Comparison of ENCODE assay signal across 29 mouse cellular contexts in genomic region chr3:107823655-107824266, GRCm38 (mm10). TPM values are rescaled to one million over a fixed set of nuclear protein-coding genes. Genes with fewer than 3 reads are reported as not detected.
DNase-seq lines count a peak whose midpoint lies in the region; ATAC-seq and TF ChIP-seq lines count a peak whose summit lies in the region.
"Had no signal": no experiment of that assay in that cellular context is flagged by ENCODE, and none has a peak within 500 bp of the region (broad histone marks: within the 10 kb centered on the region; RNA-seq: fewer than 3 reads in every experiment).

No protein-coding gene starts in this region.

- H3K4me1 ChIP-seq in forebrain, embryonic 16.5 days (replicated peaks; ENCODE audit: control insufficient read depth, insufficient read depth, low read length) = no peaks in the 10 kb centered on the region
- H3K4me1 ChIP-seq in forebrain, embryonic 11.5 days (replicated peaks; ENCODE audit: control insufficient read depth, insufficient read depth, low read length) = no peaks in the 10 kb centered on the region
- H3K4me1 ChIP-seq in ES-E14 (ENCODE audit: control insufficient read depth in 2 of 2, insufficient read depth in 2 of 2, low read length in 2 of 2, poor library complexity in 1 of 2) = peaks cover 0 to 16% of the 10 kb centered on the region in 2 experiments; a peak in 2 of 4 replicates
- H3K4me1 ChIP-seq: forebrain, embryonic 12.5 days; midbrain, embryonic 13.5 days; stomach, embryonic 15.5 days had no signal

- H3K9ac ChIP-seq in forebrain, embryonic 16.5 days (replicated peaks; ENCODE audit: low read depth, low read length) = no peak overlapping the region
- no peak overlapping the region for H3K9ac ChIP-seq in forebrain, embryonic 11.5 days (ENCODE audit: low read length)
- H3K9ac ChIP-seq in ES-E14 (ENCODE audit: insufficient read depth, low read depth, low read length, poor library complexity, severe bottlenecking) = no peak overlapping the region
- H3K9ac ChIP-seq: forebrain, embryonic 12.5 days; intestine, embryonic 15.5 days; midbrain, embryonic 13.5 days; neural tube, embryonic 13.5 days; stomach, embryonic 15.5 days had no signal

- no peaks in the 10 kb centered on the region for H3K27me3 ChIP-seq in forebrain, embryonic 16.5 days (replicated peaks; ENCODE audit: control insufficient read depth, insufficient read depth, low read length)
- H3K27me3 ChIP-seq in forebrain, embryonic 11.5 days (ENCODE audit: control insufficient read depth, insufficient read depth, low read length) = no peaks in the 10 kb centered on the region
- H3K27me3 ChIP-seq: forebrain, embryonic 12.5 days; intestine, embryonic 15.5 days; midbrain, embryonic 13.5 days; neural tube, embryonic 13.5 days; stomach, embryonic 15.5 days had no signal

- no peaks in the 10 kb centered on the region for H3K79me2 ChIP-seq in macrophage (ENCODE audit: inconsistent target)

- ATAC-seq in forebrain, embryonic 16.5 days = 0 out of 2 replicates have a peak, but pooled peaks have one; percentile 18
- no peak for ATAC-seq in forebrain, embryonic 11.5 days (replicated peaks; ENCODE audit: low FRiP score)
- ATAC-seq: hindbrain, embryonic 16.5 days; intestine, embryonic 15.5 days; lung, postnatal 0 days; midbrain, embryonic 13.5 days had no signal

- H3K27ac ChIP-seq in forebrain, embryonic 16.5 days (ENCODE audit: low read length) = no peak overlapping the region
- H3K27ac ChIP-seq in forebrain, embryonic 11.5 days (ENCODE audit: low read depth, low read length) = no peak overlapping the region
- H3K27ac ChIP-seq in ES-E14 (ENCODE audit: insufficient read depth, low read depth, low read length, poor library complexity, severe bottlenecking) (0 out of 2 replicates have a peak overlapping the region, but pooled peaks have one; percentile 3), macrophage (0 out of 2 replicates have a peak overlapping the region, but pooled peaks have one; percentile 8)
- H3K27ac ChIP-seq: forebrain, embryonic 12.5 days; intestine, embryonic 15.5 days; midbrain, embryonic 13.5 days; neural tube, embryonic 13.5 days; stomach, embryonic 15.5 days had no signal

- H3K4me2 ChIP-seq in forebrain, embryonic 16.5 days (ENCODE audit: low read length) = no peak overlapping the region
- no peak overlapping the region for H3K4me2 ChIP-seq in forebrain, embryonic 11.5 days (ENCODE audit: low read depth, low read length, severe bottlenecking)
- H3K4me2 ChIP-seq: forebrain, embryonic 12.5 days; intestine, embryonic 15.5 days; midbrain, embryonic 13.5 days; neural tube, embryonic 13.5 days; stomach, embryonic 15.5 days had no signal

- intact Hi-C loops in left cerebral cortex, postnatal 4 days (cut with DNase I) = no loop called here

- H3K36me3 ChIP-seq in forebrain, embryonic 16.5 days (ENCODE audit: control insufficient read depth, insufficient read depth) = no peaks in the 10 kb centered on the region
- no peaks in the 10 kb centered on the region for H3K36me3 ChIP-seq in forebrain, embryonic 11.5 days (ENCODE audit: control insufficient read depth, insufficient read depth, low read length)
- H3K36me3 ChIP-seq in ES-E14 (ENCODE audit: control insufficient read depth, insufficient read depth, low read length, poor library complexity, severe bottlenecking) (no peaks in the 10 kb centered on the region), macrophage (ENCODE audit: inconsistent target) (no peaks in the 10 kb centered on the region)
- H3K36me3 ChIP-seq: forebrain, embryonic 12.5 days; intestine, embryonic 15.5 days; midbrain, embryonic 13.5 days; neural tube, embryonic 13.5 days; stomach, embryonic 15.5 days had no signal

- 92% methylated on average over 6 of the region's 6 CpGs for WGBS in forebrain, embryonic 16.5 days
- 88% methylated on average over 6 of the region's 6 CpGs for WGBS in forebrain, embryonic 11.5 days
- 93% methylated on average over 6 of the region's 6 CpGs for WGBS in macrophage (ENCODE audit: missing documents)

- in situ Hi-C loops in ES-E14 (cut with MboI; ENCODE audit: low sequenced_read_pairs in 2 of 2, unreplicated experiment in 2 of 2) = no loop called here

- H3K9me3 ChIP-seq in forebrain, embryonic 16.5 days (ENCODE audit: control insufficient read depth, low read length) = no peaks in the 10 kb centered on the region
- H3K9me3 ChIP-seq in forebrain, embryonic 11.5 days (ENCODE audit: control insufficient read depth, low read length) = no peaks in the 10 kb centered on the region
- no peaks in the 10 kb centered on the region for H3K9me3 ChIP-seq in ES-E14 (ENCODE audit: control insufficient read depth, insufficient read depth, low read depth, low read length)
- H3K9me3 ChIP-seq: forebrain, embryonic 12.5 days; intestine, embryonic 15.5 days; midbrain, embryonic 13.5 days; neural tube, embryonic 13.5 days; stomach, embryonic 15.5 days had no signal

- no peak for DNase-seq in forebrain, embryonic 11.5 days (ENCODE audit: low spot score)
- peak; percentile 52 for DNase-seq in left cerebral cortex, postnatal 4 days
- DNase-seq in left cerebral cortex, adult 11 months (ENCODE audit: low spot score) = no peak
- DNase-seq in ES-E14 (ENCODE audit: low read depth, low spot score) = no peak
- DNase-seq in right cerebral cortex, postnatal 10 days (ENCODE audit: low spot score in 2 of 2) = no peak
- DNase-seq in kidney, adult 9 months = no peak
- DNase-seq: cerebellum, adult 11-12 months; gastrocnemius, postnatal 36 days; kidney, adult 8-10 months; kidney, postnatal 14 days; thymus, postnatal 36 days had no signal

- no peak overlapping the region for H3K4me3 ChIP-seq in forebrain, embryonic 16.5 days (replicated peaks; ENCODE audit: low read length)
- no peak overlapping the region for H3K4me3 ChIP-seq in forebrain, embryonic 11.5 days (ENCODE audit: low read depth, low read length)
- H3K4me3 ChIP-seq in ES-E14 (ENCODE audit: insufficient read depth in 1 of 2, low read depth in 1 of 2, low read length in 2 of 2, poor library complexity in 1 of 2, severe bottlenecking in 1 of 2) (no peak overlapping the region), macrophage (ENCODE audit: inconsistent target) (no peak overlapping the region)
- H3K4me3 ChIP-seq: forebrain, embryonic 12.5 days; intestine, embryonic 15.5 days; midbrain, embryonic 13.5 days; neural tube, embryonic 13.5 days; stomach, embryonic 15.5 days had no signal

TF ChIP-seq in ES-E14, 5 proteins besides CTCF, POLR2A, EP300 and RAD21:
- TF ChIP-seq MAFK (IDR thresholded peaks at IDR 0.05; ENCODE audit: insufficient read depth, low read depth, low read length) (no peak), HCFC1 (IDR thresholded peaks at IDR 0.05; ENCODE audit: borderline replicate concordance, insufficient read depth, low read length) (no peak), ZNF384 (IDR thresholded peaks at IDR 0.05; ENCODE audit: low read depth, low read length) (no peak), ZC3H11A (IDR thresholded peaks at IDR 0.05; ENCODE audit: borderline replicate concordance, low read depth, low read length) (no peak), CHD2 (IDR thresholded peaks at IDR 0.05; ENCODE audit: low read depth, low read length) (no peak)

RNA-seq across cellular contexts. Expression of gene Eps8l3, which starts 53.3 kb away (rescaled TPM):
- not detected in 2 replicates for polyA plus RNA-seq in forebrain, embryonic 16.5 days (2015; fragmentation: Nextera tagmentation; extraction: Ambion mirVana)
- polyA plus RNA-seq in forebrain, embryonic 11.5 days (2014; fragmentation: Nextera tagmentation; extraction: Ambion mirVana) = not detected in 2 replicates
- total RNA-seq in left cerebral cortex, postnatal 4 days (2021) = not detected
- not detected in 2 replicates for total RNA-seq in ES-E14 (2012; rRNA removed)
- not detected for total RNA-seq in macrophage (2018; cell fraction: chromatin; rRNA removed)
- total RNA-seq in macrophage (2018; cell fraction: cytosol; rRNA removed) = not detected
- total RNA-seq in macrophage (2018; cell fraction: nucleus; rRNA removed) = not detected
- polyA plus RNA-seq in macrophage (2018) = not detected in 3 replicates
- total RNA-seq: adrenal gland, adult 2 months; adrenal gland, postnatal 4 days; gastrocnemius, postnatal 36 days; heart, adult 8-10 months; hematopoietic stem cell, adult 5-6 weeks; layer of hippocampus, adult 18-20 months; layer of hippocampus, postnatal 14 days had no signal
- polyA plus RNA-seq: adrenal gland, adult 2 months; forebrain, embryonic 12.5 days; frontal cortex, adult 2 months; heart, embryonic 14.5 days; hindbrain, embryonic 16.5 days; limb, embryonic 11.5 days; lung, postnatal 0 days; midbrain, embryonic 13.5 days; neural tube, embryonic 13.5 days had no signal

Comparison
In these comparisons a context has a peak if more than half of its experiments do, and no peak if none do; other contexts are left out.
1. H3K27ac ChIP-seq: peak in ES-E14 (single experiment) and macrophage (single experiment); none in forebrain, embryonic 16.5 days (single experiment) and forebrain, embryonic 11.5 days (single experiment).